Mouse (Mus musculus): ENCODE measurements around the gene Vmn1r79.
"Not testable (repeated sequence)": the region's sequence is repeated elsewhere in the genome, so short reads cannot be mapped to it uniquely, and the experiment has no call there.

The Vmn1r79 gene

GRCm38 (mm10) chr7:12170979-12171378, at the start of gene Vmn1r79:
TSS of gene Vmn1r79 (plus strand) at chr7:12171279.
- not testable (repeated sequence) for DNase-seq (ENCODE audit: extremely low spot score)

DNA sequence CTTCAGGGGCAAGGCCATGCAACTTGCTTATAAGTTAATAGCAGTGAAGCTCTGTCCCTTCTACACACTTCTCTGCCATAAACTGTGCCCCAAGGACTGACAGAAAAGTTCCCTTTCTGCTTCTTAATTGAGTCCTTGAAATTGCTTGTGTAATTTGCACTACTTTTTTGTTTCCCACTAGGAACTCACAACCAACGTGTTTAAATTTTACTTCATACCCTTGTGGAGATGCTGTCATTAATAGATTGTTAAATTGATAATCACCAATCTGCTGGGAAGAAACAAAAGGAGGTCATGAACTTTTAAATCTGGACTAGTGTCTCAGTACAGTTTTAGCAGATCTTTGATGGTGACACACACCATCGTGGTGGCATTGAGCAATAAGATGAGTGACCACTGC, 21.1 kb upstream of the Vmn1r79 start, which contains the start of gene Vmn1r78:
Gene Vmn1r78 (plus strand): TSS at position 301 of the 400 bp plus-strand sequence.
- DNase-seq (ENCODE audit: extremely low spot score), result no peak

DNA sequence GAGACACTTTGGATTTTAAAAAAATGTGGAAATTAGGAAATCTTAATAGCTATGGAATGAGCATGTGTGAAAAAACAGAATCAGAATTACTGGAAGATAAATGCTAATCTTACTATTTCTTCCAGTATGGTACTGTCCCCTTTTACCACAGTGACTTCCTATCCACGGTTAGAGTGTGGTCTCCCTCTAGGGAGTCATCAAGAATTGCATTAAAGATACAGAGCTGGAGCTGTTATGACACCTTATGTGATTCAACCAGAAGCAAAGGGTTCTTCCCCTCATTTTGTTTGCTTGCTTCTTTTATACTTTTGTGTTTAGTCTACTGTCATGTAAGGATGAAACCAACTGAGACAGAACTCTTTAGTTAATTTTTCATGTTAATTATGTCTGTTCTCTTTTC, 14.6 kb upstream of the Vmn1r79 start:
- DNase-seq (ENCODE audit: extremely low spot score), result not testable (repeated sequence)

DNA sequence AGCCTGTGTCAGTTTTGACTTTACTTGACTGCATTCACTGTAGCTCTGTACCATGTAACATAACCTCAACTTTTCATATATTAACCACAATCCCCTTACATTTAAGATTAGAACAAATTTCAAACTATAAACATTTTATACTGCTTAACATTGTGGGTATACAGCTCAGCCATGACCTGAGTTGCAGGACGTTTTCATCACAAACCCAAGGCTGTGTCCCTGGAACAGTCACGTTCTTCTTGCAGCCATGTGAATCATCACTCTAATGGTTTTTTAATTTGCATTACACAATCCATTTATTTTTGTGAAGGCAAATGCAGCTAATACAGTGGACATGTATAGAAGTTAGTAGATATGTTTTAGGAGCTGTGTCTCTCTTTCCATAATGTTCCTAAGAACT, 1.8 kb downstream of the Vmn1r79 start:
- DNase-seq (ENCODE audit: extremely low spot score), result not testable (repeated sequence)

DNA sequence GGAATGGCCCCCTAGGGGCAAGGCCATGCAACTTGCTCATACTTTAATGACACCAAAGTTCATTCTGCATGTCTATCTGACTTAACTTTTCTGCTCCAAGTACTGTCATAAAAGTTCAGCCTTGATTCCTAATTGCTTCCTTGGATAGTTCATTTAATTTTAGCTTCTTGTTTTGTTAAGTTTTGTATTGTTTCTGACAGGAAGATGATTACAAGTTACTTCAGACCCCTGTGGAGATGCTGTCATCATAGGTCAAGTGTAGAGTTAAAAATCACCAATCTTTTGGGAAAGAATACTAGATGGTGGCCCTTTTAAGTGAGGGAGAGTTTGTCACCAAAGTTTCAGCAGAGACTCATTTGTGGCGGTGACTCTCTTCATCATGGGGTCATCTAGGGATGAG, 17.9 kb downstream of the Vmn1r79 start, which contains the start of gene Vmn1r80:
Gene Vmn1r80 (plus strand): TSS at position 301 of the 400 bp plus-strand sequence.
- no peak for DNase-seq (ENCODE audit: extremely low spot score)

DNA sequence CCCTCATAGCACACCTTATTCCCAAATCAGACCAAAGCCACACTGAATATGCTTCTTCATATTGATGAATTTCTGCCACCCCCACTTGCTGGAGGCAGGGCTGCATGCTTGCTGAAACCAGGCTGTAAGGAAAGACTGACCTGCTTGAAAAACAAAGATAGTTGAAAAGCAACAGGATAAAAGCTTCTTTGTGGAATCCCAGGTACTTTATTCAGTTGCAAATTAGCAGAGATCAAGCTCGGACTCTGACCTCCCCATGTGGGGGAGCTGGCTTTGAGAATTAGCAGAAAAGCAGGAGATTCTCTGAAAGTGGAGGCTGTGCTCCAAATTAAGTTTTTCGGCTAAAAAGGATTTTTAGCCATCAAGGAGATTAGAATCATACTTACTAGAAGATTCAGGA, 33.1 kb downstream of the Vmn1r79 start:
- no peak for DNase-seq (ENCODE audit: extremely low spot score)
